Mouse (Mus musculus) megakaryocyte, embryonic 14.5 days (primary cell): ENCODE measurements around the gene Iars. TPM values are rescaled to one million over a fixed set of nuclear protein-coding genes. Genes with fewer than 3 reads are reported as not detected.

Source experiments
- H3K27me3 ChIP-seq: replicated peaks from 2 replicates; pipeline ENCODE3; 2012; ENCODE audit warnings: inconsistent platforms
- H3K36me3 ChIP-seq: replicated peaks from 2 replicates; pipeline ENCODE3; 2012; ENCODE audit warnings: low read length, inconsistent platforms, mixed read lengths
- H3K4me1 ChIP-seq: 2 replicates; pipeline ENCODE4 v1.6.1; 2012; ENCODE audit warnings: inconsistent platforms
- H3K4me3 ChIP-seq: replicated peaks from 2 replicates; pipeline ENCODE3; 2012; ENCODE audit warnings: moderate library complexity, mild to moderate bottlenecking, inconsistent platforms
- H3K9me3 ChIP-seq: 2 replicates; pipeline ENCODE4 v1.6.1; 2012; ENCODE audit warnings: inconsistent platforms
- FLI1 ChIP-seq: IDR thresholded peaks from 2 replicates; pipeline ENCODE4 v1.6.1; 2012; ENCODE audit warnings: low read length, inconsistent platforms, mixed read lengths
- GATA1 ChIP-seq: IDR thresholded peaks from 3 replicates; pipeline ENCODE4 v1.6.1; 2012; ENCODE audit warnings: mixed read lengths, low read length, inconsistent platforms, borderline replicate concordance
- polyA plus RNA-seq: library from polyadenylated mRNA; stranded (reverse); fragments of >175 nt; gene quantifications from 2 replicates; pipeline ENCODE4 v1.2.3, GENCODE M21; 2012; ENCODE audit warnings: low replicate concordance; ENCODE audit not compliant: insufficient read depth

Gene Iars
- polyA plus RNA-seq, result 15.1 and 23.6 TPM in 2 replicates

GRCm38 (mm10) chr13:49681351-49682232 is at the start of gene Iars:
Gene Iars (plus strand): TSS chr13:49682100.
- Histone ChIP-seq H3K27me3 (no peaks in the 10 kb centered on the region), H3K4me1 (peaks cover 67% of the 10 kb centered on the region), H3K4me3 (peak within 1 kb of the TSS; percentile 95), H3K9me3 (no peaks in the 10 kb centered on the region), H3K36me3 (peaks cover 38% of the 10 kb centered on the region)
- TF ChIP-seq GATA1 (no peak), FLI1 (no peak)

GRCm38 (mm10) chr13:49639965-49640364 is 41.9 kb upstream of the Iars start:
- H3K36me3 ChIP-seq, result peaks cover 19% of the 10 kb centered on the region
- no peak for TF ChIP-seq GATA1
- no peak for TF ChIP-seq FLI1
- H3K4me1 ChIP-seq, result peaks cover 66% of the 10 kb centered on the region
- H3K9me3 ChIP-seq, result no peaks in the 10 kb centered on the region
- no peaks in the 10 kb centered on the region for H3K27me3 ChIP-seq
- H3K4me3 ChIP-seq, result no peak overlapping the region

- Histone ChIP-seq H3K27me3 (no peaks in the 10 kb centered on the region), H3K9me3 (no peaks in the 10 kb centered on the region), H3K36me3 (peaks cover 19% of the 10 kb centered on the region), H3K4me1 (peaks cover 54% of the 10 kb centered on the region), H3K4me3 (no peak overlapping the region)
- TF ChIP-seq FLI1, result no peak
- TF ChIP-seq GATA1, result no peak
Observed at GRCm38 (mm10) chr13:49642650-49643049, 39.2 kb upstream of the Iars start.

GRCm38 (mm10) chr13:49643669-49644362 is 38.1 kb upstream of the Iars start:
- peaks cover 12% of the 10 kb centered on the region for H3K36me3 ChIP-seq
- no peaks in the 10 kb centered on the region for H3K9me3 ChIP-seq
- H3K4me3 ChIP-seq, result no peak overlapping the region
- TF ChIP-seq FLI1 (no peak), GATA1 (no peak)
- no peaks in the 10 kb centered on the region for H3K27me3 ChIP-seq
- peaks cover 46% of the 10 kb centered on the region for H3K4me1 ChIP-seq

- no peak for TF ChIP-seq GATA1
- TF ChIP-seq FLI1, result no peak
- no peaks in the 10 kb centered on the region for H3K27me3 ChIP-seq
- H3K36me3 ChIP-seq, result peaks cover 5% of the 10 kb centered on the region
- H3K4me1 ChIP-seq, result peaks cover 41% of the 10 kb centered on the region
- no peak overlapping the region for H3K4me3 ChIP-seq
- no peaks in the 10 kb centered on the region for H3K9me3 ChIP-seq
Observed at GRCm38 (mm10) chr13:49644731-49645529, 37.0 kb upstream of the Iars start.

- Histone ChIP-seq H3K9me3 (no peaks in the 10 kb centered on the region), H3K4me3 (no peak overlapping the region), H3K27me3 (no peaks in the 10 kb centered on the region), H3K4me1 (peaks cover 45% of the 10 kb centered on the region), H3K36me3 (peaks cover 3% of the 10 kb centered on the region)
- no peak for TF ChIP-seq GATA1
- TF ChIP-seq FLI1, result no peak
Observed at GRCm38 (mm10) chr13:49646019-49646418, 35.9 kb upstream of the Iars start.

GRCm38 (mm10) chr13:49651136-49651535 is 30.8 kb upstream of the Iars start:
- Histone ChIP-seq H3K36me3 (peaks cover 11% of the 10 kb centered on the region), H3K27me3 (no peaks in the 10 kb centered on the region), H3K4me3 (peak overlapping the region; percentile 81), H3K9me3 (no peaks in the 10 kb centered on the region), H3K4me1 (peaks cover 30% of the 10 kb centered on the region)
- TF ChIP-seq FLI1 (no peak), GATA1 (no peak)

- Histone ChIP-seq H3K4me3 (peak overlapping the region; percentile 91), H3K4me1 (peaks cover 29% of the 10 kb centered on the region), H3K9me3 (no peaks in the 10 kb centered on the region), H3K27me3 (no peaks in the 10 kb centered on the region), H3K36me3 (peaks cover 18% of the 10 kb centered on the region)
- TF ChIP-seq FLI1, result no peak
- no peak for TF ChIP-seq GATA1
Observed at GRCm38 (mm10) chr13:49651781-49652351, 30.0 kb upstream of the Iars start.
